ENCODE assay signal across 22 mouse cellular contexts in the genomic region with DNA sequence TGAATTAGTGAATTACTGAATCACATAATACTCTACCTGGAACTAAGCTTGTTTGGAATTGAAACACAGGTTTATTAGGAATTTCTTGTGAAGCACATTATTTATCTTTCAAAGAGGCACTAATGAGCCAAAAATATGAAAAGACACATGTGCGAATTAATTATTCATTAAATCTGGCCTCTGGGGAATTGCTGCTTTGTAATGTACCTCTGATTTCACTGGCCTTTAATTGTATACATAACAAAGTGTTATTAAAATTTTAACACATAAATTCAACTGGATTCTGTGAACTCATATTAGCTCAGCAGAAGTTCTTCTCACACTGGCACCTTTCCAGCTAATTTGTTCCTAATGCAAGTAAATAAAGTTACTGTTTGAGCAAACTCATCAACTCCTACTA.
"Had no signal": no experiment of that assay in that cellular context is flagged by ENCODE, and none has a peak within 500 bp of the region (broad histone marks: within the 10 kb centered on the region; RNA-seq: fewer than 3 reads in every experiment).

No protein-coding gene starts in this region.

- H3K36me3 ChIP-seq: limb, embryonic 12.5 days; limb, embryonic 15.5 days; midbrain, embryonic 15.5 days; neural tube, embryonic 13.5 days had no signal

- H3K4me2 ChIP-seq: limb, embryonic 12.5 days; limb, embryonic 15.5 days; liver, embryonic 11.5 days; lung, embryonic 14.5 days; midbrain, embryonic 15.5 days; neural tube, embryonic 13.5 days had no signal

- H3K27me3 ChIP-seq: limb, embryonic 12.5 days; limb, embryonic 15.5 days; midbrain, embryonic 15.5 days; neural tube, embryonic 13.5 days had no signal

- H3K9me3 ChIP-seq: limb, embryonic 12.5 days; limb, embryonic 15.5 days; midbrain, embryonic 15.5 days; neural tube, embryonic 13.5 days had no signal

- ATAC-seq: liver, postnatal 0 days; lung, postnatal 0 days; midbrain, embryonic 15.5 days had no signal

- H3K9ac ChIP-seq: limb, embryonic 12.5 days; limb, embryonic 15.5 days; liver, embryonic 14.5 days; liver, postnatal 0 days; lung, embryonic 14.5 days; midbrain, embryonic 15.5 days; neural tube, embryonic 13.5 days had no signal

- H3K4me1 ChIP-seq: limb, embryonic 12.5 days; limb, embryonic 15.5 days; midbrain, embryonic 15.5 days; neural tube, embryonic 13.5 days had no signal

- DNase-seq: kidney, adult 9 months; kidney, postnatal 14 days; kidney, postnatal 4 days; left cerebral cortex, postnatal 4 days; liver, postnatal 0 days; lung, embryonic 14.5 days; right cerebral cortex, adult 18-20 months; right cerebral cortex, postnatal 14 days; right cerebral cortex, postnatal 4 days; thymus, adult 2 months; thymus, postnatal 14 days; thymus, postnatal 4 days had no signal

- H3K27ac ChIP-seq: limb, embryonic 12.5 days; limb, embryonic 15.5 days; liver, embryonic 14.5 days; macrophage; midbrain, embryonic 15.5 days; neural tube, embryonic 13.5 days; stomach, postnatal 0 days had no signal

- H3K4me3 ChIP-seq: limb, embryonic 12.5 days; limb, embryonic 15.5 days; midbrain, embryonic 15.5 days; myocyte; neural tube, embryonic 13.5 days had no signal
